ENCODE assay signal across 18 mouse cellular contexts in the genomic region with DNA sequence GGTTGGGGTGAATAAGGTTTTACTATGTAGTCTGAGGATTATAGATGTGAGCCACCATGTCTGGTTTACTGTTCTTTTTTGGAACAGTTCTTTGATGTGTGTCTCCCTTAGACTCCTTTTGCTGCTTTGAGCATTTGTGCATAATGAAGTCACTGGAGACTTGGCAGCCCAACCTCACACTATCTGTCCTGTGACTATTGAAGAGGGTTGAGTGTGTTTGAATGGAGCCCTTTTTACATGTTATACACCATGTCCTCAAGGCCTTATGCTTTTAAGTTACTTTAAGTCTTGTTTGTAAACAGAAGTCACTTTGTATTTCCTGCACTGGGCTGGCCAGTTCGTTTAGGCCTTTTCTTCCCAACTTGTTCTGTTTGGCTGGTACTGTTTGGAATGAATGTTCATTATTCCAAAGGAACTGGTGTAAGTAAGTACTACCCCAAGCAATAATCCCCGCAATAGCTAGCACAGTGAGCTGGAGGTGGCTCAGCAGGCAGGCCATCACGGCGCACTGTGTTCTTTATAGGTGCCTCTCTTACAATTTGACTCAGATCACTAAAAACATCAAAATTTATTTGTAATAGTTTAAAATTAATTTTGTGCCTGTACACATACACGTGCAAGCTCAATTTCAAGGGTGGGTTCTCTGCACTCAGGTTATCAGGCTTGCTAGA. TPM values are rescaled to one million over a fixed set of nuclear protein-coding genes. Genes with fewer than 3 reads are reported as not detected.
DNase-seq lines count a peak whose midpoint lies in the region; ATAC-seq lines count a peak whose summit lies in the region.
"Had no signal": no experiment of that assay in that cellular context is flagged by ENCODE, and none has a peak within 500 bp of the region (broad histone marks: within the 10 kb centered on the region; RNA-seq: fewer than 3 reads in every experiment).

No protein-coding gene starts in this region.

- H3K27ac ChIP-seq in neural tube, embryonic 12.5 days: no peak overlapping the region
- no peak overlapping the region for H3K27ac ChIP-seq in midbrain, embryonic 15.5 days
- H3K27ac ChIP-seq: kidney, embryonic 15.5 days; liver, embryonic 12.5 days; macrophage had no signal

- 92% methylated on average over 5 of the region's 5 CpGs for WGBS in neural tube, embryonic 12.5 days
- WGBS in midbrain, embryonic 15.5 days: 86% methylated on average over 5 of the region's 5 CpGs

- no peaks in the 10 kb centered on the region for H3K27me3 ChIP-seq in neural tube, embryonic 12.5 days (replicated peaks)
- H3K27me3 ChIP-seq in midbrain, embryonic 15.5 days (replicated peaks): no peaks in the 10 kb centered on the region
- H3K27me3 ChIP-seq: heart, embryonic 12.5 days; kidney, embryonic 15.5 days; liver, embryonic 12.5 days; Patski had no signal

- no peaks in the 10 kb centered on the region for H3K9me3 ChIP-seq in neural tube, embryonic 12.5 days
- H3K9me3 ChIP-seq in midbrain, embryonic 15.5 days: no peaks in the 10 kb centered on the region
- H3K9me3 ChIP-seq: heart, embryonic 12.5 days; kidney, embryonic 15.5 days; liver, embryonic 12.5 days had no signal

- no peak overlapping the region for H3K4me2 ChIP-seq in neural tube, embryonic 12.5 days (replicated peaks)
- H3K4me2 ChIP-seq in midbrain, embryonic 15.5 days: no peak overlapping the region
- H3K4me2 ChIP-seq: heart, embryonic 12.5 days; kidney, embryonic 15.5 days; liver, embryonic 12.5 days; lung, embryonic 14.5 days had no signal

- DNase-seq in frontal cortex, postnatal 14 days (ENCODE audit: low spot score in 2 of 2): no peak
- no peak for DNase-seq in neural tube, embryonic 10.5 days (ENCODE audit: extremely low spot score, low spot score)
- no peak for DNase-seq in cerebellum, postnatal 14 days
- no peak for DNase-seq in kidney, postnatal 14 days
- DNase-seq: adrenal gland, postnatal 36 days; lung, embryonic 14.5 days; retina, postnatal 1 day; thymus, postnatal 4 days had no signal

- no peaks in the 10 kb centered on the region for H3K4me1 ChIP-seq in neural tube, embryonic 12.5 days
- no peaks in the 10 kb centered on the region for H3K4me1 ChIP-seq in midbrain, embryonic 15.5 days
- H3K4me1 ChIP-seq: kidney, embryonic 15.5 days; liver, embryonic 12.5 days had no signal

- H3K4me3 ChIP-seq in neural tube, embryonic 12.5 days: no peak overlapping the region
- no peak overlapping the region for H3K4me3 ChIP-seq in midbrain, embryonic 15.5 days
- H3K4me3 ChIP-seq: heart, embryonic 12.5 days; kidney, embryonic 15.5 days; liver, embryonic 12.5 days had no signal

- peak; percentile 17; the same call in 1 of the 2 replicates for ATAC-seq in frontal cortex, adult (ENCODE audit: low TSS enrichment)
- ATAC-seq in neural tube, embryonic 12.5 days (ENCODE audit: low FRiP score, low read depth): 0 out of 2 replicates have a peak, but pooled peaks have one; percentile 7
- ATAC-seq in midbrain, embryonic 15.5 days (replicated peaks): peak; percentile 48; the same call in 1 of the 2 replicates
- ATAC-seq: activated CD4-positive, CD25-positive, alpha-beta regulatory T cell, adult 4 months; intestine, embryonic 16.5 days; liver, embryonic 12.5 days; Patski had no signal

- peaks cover 37% of the 10 kb centered on the region for H3K36me3 ChIP-seq in neural tube, embryonic 12.5 days
- H3K36me3 ChIP-seq in midbrain, embryonic 15.5 days (replicated peaks): peaks cover 27% of the 10 kb centered on the region; the same call in 1 of the 2 replicates

- no peak overlapping the region for H3K9ac ChIP-seq in neural tube, embryonic 12.5 days
- no peak overlapping the region for H3K9ac ChIP-seq in midbrain, embryonic 15.5 days
- H3K9ac ChIP-seq: heart, embryonic 12.5 days; kidney, embryonic 15.5 days; liver, embryonic 12.5 days; lung, embryonic 14.5 days had no signal

RNA-seq across cellular contexts. Expression of gene Rtn4, which starts 52.1 kb away (rescaled TPM):
- 109 and 120 TPM in 2 replicates for polyA plus RNA-seq in neural tube, embryonic 12.5 days (2016; fragmentation: Nextera tagmentation; extraction: Ambion mirVana)
- 128 and 134 TPM in 2 replicates for polyA plus RNA-seq in midbrain, embryonic 15.5 days (2015; fragmentation: Nextera tagmentation; extraction: Ambion mirVana)
